Mouse (Mus musculus): ENCODE measurements around the gene Sgf29. TPM values are rescaled to one million over a fixed set of nuclear protein-coding genes. Genes with fewer than 3 reads are reported as not detected.

Gene Sgf29
- polyA plus RNA-seq, 1 experiment = 35.3 TPM

DNA sequence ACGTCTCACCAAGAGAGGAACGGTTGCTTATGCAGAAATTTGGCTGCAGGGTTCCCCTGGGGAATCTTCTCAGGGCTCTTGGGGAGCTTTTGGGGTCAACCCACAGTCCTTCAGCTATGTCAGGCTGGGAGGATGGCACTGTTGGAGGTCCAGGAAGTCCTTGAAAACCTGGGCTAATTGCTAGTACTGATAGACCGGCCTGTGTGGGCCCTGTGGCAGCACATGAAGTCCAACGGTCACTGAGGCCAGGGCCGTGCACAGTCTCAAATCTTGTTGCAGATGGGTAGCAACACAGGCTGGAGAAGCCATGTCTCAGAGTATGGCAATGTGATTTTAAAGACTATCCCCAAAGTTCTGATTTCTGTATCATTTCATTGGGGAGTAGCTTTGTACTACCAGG is 41.3 kb upstream of the Sgf29 start:
- no peaks in the 10 kb centered on the region for H3K27me3 ChIP-seq (ENCODE audit: control insufficient read depth, insufficient read depth, insufficient read length)
- no peak overlapping the region for H3K4me2 ChIP-seq (ENCODE audit: low read depth)
- no peak for TF ChIP-seq E2F4 (IDR thresholded peaks at IDR 0.05; ENCODE audit: insufficient read depth)
- TF ChIP-seq TCF12 (IDR thresholded peaks at IDR 0.05; ENCODE audit: insufficient read depth, poor library complexity, severe bottlenecking) = no peak
- no peak for TF ChIP-seq TCF3 (IDR thresholded peaks at IDR 0.05; ENCODE audit: insufficient read length, low read depth)
- no peak for TF ChIP-seq SRF (IDR thresholded peaks at IDR 0.05; ENCODE audit: control insufficient read depth, insufficient read length, low read depth)
- no peak for TF ChIP-seq POLR2A (IDR thresholded peaks at IDR 0.05; ENCODE audit: insufficient read length, low read depth)
- TF ChIP-seq MAX (IDR thresholded peaks at IDR 0.05; ENCODE audit: low read depth) = no peak
- TF ChIP-seq REST (IDR thresholded peaks at IDR 0.05; ENCODE audit: insufficient read depth, insufficient read length) = no peak
- no peak for TF ChIP-seq POLR2AphosphoS2 (IDR thresholded peaks at IDR 0.05; ENCODE audit: insufficient read length, low read depth)
- no peak for TF ChIP-seq MYOG (IDR thresholded peaks at IDR 0.05; ENCODE audit: control insufficient read depth in 1 of 3, insufficient read depth in 1 of 3, insufficient read length in 2 of 3, low read depth in 2 of 3)
- no peak for TF ChIP-seq CEBPB (IDR thresholded peaks at IDR 0.05; ENCODE audit: insufficient read depth, poor library complexity, severe bottlenecking)
- no peak for TF ChIP-seq USF1 (IDR thresholded peaks at IDR 0.05; ENCODE audit: low read depth)
- no peak for TF ChIP-seq MYOD1 (IDR thresholded peaks at IDR 0.05; ENCODE audit: control insufficient read depth in 1 of 3, insufficient read length in 2 of 3, low read depth in 2 of 3)
- H3K4me3 ChIP-seq = no peak overlapping the region
- H3K36me3 ChIP-seq (ENCODE audit: control insufficient read depth, insufficient read depth) = no peaks in the 10 kb centered on the region
- H3K79me2 ChIP-seq (ENCODE audit: control insufficient read depth, insufficient read depth) = no peaks in the 10 kb centered on the region
- H3ac ChIP-seq (ENCODE audit: control insufficient read depth, insufficient read length) = no peak overlapping the region

DNA sequence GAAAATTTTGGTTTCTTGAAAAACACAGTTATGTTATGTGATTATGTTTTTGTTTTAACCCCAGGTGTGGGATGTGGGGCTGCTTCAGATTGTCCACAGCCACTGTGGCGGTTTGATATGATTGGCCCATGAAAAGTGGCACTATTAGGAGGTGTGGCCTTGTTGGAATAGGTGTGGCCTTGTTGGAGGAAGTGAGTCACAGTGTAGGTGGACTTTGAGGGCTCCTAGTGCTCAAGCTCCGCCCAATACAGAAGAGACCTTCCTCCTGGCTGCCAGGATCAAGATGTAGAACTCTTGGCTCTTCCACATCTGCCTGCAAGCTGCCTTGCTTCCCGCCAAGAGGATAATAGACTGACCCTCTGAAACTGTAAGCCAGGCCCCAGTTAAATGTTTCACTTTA is 36.4 kb upstream of the Sgf29 start:
- Histone ChIP-seq H3ac (ENCODE audit: control insufficient read depth, insufficient read length) (no peak overlapping the region), H3K27me3 (ENCODE audit: control insufficient read depth, insufficient read depth, insufficient read length) (no peaks in the 10 kb centered on the region), H3K4me3 (no peak overlapping the region), H3K4me2 (ENCODE audit: low read depth) (no peak overlapping the region), H3K36me3 (ENCODE audit: control insufficient read depth, insufficient read depth) (no peaks in the 10 kb centered on the region), H3K79me2 (ENCODE audit: control insufficient read depth, insufficient read depth) (no peaks in the 10 kb centered on the region)
- TF ChIP-seq SRF (IDR thresholded peaks at IDR 0.05; ENCODE audit: control insufficient read depth, insufficient read length, low read depth) = no peak
- TF ChIP-seq MAX (IDR thresholded peaks at IDR 0.05; ENCODE audit: low read depth) = no peak
- no peak for TF ChIP-seq REST (IDR thresholded peaks at IDR 0.05; ENCODE audit: insufficient read depth, insufficient read length)
- TF ChIP-seq MYOG (IDR thresholded peaks at IDR 0.05; ENCODE audit: control insufficient read depth in 1 of 3, insufficient read depth in 1 of 3, insufficient read length in 2 of 3, low read depth in 2 of 3) = no peak
- TF ChIP-seq TCF12 (IDR thresholded peaks at IDR 0.05; ENCODE audit: insufficient read depth, poor library complexity, severe bottlenecking) = no peak
- TF ChIP-seq MYOD1 (IDR thresholded peaks at IDR 0.05; ENCODE audit: control insufficient read depth in 1 of 3, insufficient read length in 2 of 3, low read depth in 2 of 3) = no peak
- no peak for TF ChIP-seq POLR2AphosphoS2 (IDR thresholded peaks at IDR 0.05; ENCODE audit: insufficient read length, low read depth)
- TF ChIP-seq E2F4 (IDR thresholded peaks at IDR 0.05; ENCODE audit: insufficient read depth) = no peak
- no peak for TF ChIP-seq TCF3 (IDR thresholded peaks at IDR 0.05; ENCODE audit: insufficient read length, low read depth)
- no peak for TF ChIP-seq POLR2A (IDR thresholded peaks at IDR 0.05; ENCODE audit: insufficient read length, low read depth)
- no peak for TF ChIP-seq USF1 (IDR thresholded peaks at IDR 0.05; ENCODE audit: low read depth)
- TF ChIP-seq CEBPB (IDR thresholded peaks at IDR 0.05; ENCODE audit: insufficient read depth, poor library complexity, severe bottlenecking) = no peak

DNA sequence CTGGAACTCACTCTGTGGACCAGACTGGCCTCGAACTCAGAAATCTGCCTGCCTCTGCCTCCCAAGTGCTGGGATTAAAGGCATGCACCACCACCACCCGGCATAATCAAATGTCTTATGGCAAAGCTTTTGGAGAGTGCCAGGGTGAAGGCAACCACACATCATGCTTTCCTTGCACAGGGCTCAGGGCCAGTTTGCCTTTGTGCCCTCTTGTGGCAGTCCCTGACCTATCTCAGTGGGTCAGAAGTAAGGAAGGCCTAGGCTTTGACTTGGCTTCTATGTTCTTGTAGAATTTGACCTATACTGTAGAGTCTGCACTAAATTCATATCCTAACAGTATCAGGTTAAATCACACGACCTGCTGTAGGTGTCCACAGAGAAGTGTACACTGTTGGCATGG is 32.4 kb upstream of the Sgf29 start:
- H3ac ChIP-seq (ENCODE audit: control insufficient read depth, insufficient read length) = no peak overlapping the region
- H3K79me2 ChIP-seq (ENCODE audit: control insufficient read depth, insufficient read depth) = no peaks in the 10 kb centered on the region
- peaks cover 7% of the 10 kb centered on the region for H3K36me3 ChIP-seq (ENCODE audit: control insufficient read depth, insufficient read depth)
- no peaks in the 10 kb centered on the region for H3K27me3 ChIP-seq (ENCODE audit: control insufficient read depth, insufficient read depth, insufficient read length)
- TF ChIP-seq POLR2AphosphoS2 (IDR thresholded peaks at IDR 0.05; ENCODE audit: insufficient read length, low read depth) = peak; percentile 38
- TF ChIP-seq MAX (IDR thresholded peaks at IDR 0.05; ENCODE audit: low read depth) = no peak
- TF ChIP-seq POLR2A (IDR thresholded peaks at IDR 0.05; ENCODE audit: insufficient read length, low read depth) = no peak
- no peak for TF ChIP-seq CEBPB (IDR thresholded peaks at IDR 0.05; ENCODE audit: insufficient read depth, poor library complexity, severe bottlenecking)
- no peak overlapping the region for H3K4me2 ChIP-seq (ENCODE audit: low read depth)
- no peak overlapping the region for H3K4me3 ChIP-seq

DNA sequence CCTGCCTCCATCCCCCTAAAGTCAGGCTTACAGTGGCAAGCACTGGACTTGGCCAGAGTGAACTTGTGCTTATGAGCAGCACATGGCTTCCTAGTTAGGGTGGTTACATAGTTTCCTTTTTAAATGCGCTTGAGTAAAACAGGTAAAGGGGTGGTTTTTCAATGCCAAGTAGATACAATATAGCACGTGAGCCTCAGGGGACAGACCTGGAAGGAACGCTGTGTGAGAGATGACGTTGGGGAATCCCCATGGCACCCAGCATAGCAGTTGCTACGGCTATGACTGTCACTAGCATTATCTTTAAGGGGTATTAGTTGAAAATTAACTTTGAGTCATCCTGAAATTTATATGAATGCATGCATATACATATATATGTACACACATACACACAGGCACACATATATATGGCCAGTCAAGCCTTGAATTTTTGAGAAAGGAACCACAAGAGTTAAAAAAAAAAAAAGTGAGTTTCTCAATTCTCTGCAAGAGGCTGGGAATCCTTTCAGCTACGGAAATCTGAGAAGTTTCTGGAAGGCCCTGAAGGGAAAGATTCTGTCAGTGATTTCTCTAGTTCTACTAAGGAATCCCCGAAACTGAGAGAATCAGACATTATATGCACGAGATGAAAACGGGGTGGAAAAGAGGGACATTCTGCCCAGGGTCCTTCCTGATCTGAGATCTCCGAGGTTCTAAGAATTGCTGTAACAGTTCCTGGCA is 29.4 kb upstream of the Sgf29 start:
- Histone ChIP-seq H3K27me3 (ENCODE audit: control insufficient read depth, insufficient read depth, insufficient read length) (no peaks in the 10 kb centered on the region), H3K4me3 (no peak overlapping the region), H3ac (ENCODE audit: control insufficient read depth, insufficient read length) (no peak overlapping the region), H3K79me2 (ENCODE audit: control insufficient read depth, insufficient read depth) (peaks cover 19% of the 10 kb centered on the region), H3K36me3 (ENCODE audit: control insufficient read depth, insufficient read depth) (peaks cover 28% of the 10 kb centered on the region), H3K4me2 (ENCODE audit: low read depth) (no peak overlapping the region)
- TF ChIP-seq POLR2AphosphoS2 (IDR thresholded peaks at IDR 0.05; ENCODE audit: insufficient read length, low read depth) = peak; percentile 45
- TF ChIP-seq POLR2A (IDR thresholded peaks at IDR 0.05; ENCODE audit: insufficient read length, low read depth) = peak; percentile 25
- no peak for TF ChIP-seq MYOG (IDR thresholded peaks at IDR 0.05; ENCODE audit: control insufficient read depth in 1 of 3, insufficient read depth in 1 of 3, insufficient read length in 2 of 3, low read depth in 2 of 3)
